Mouse (Mus musculus): ENCODE data around the gene Muc1.

- TF ChIP-seq GABPA (IDR thresholded peaks at IDR 0.05; ENCODE audit: low read depth, low read length) (no peak), POLR2A (IDR thresholded peaks at IDR 0.05; ENCODE audit: control insufficient read depth in 1 of 2, insufficient read depth in 1 of 2, low read depth in 1 of 2, low read length in 2 of 2, poor library complexity in 1 of 2) (no peak), ZC3H11A (IDR thresholded peaks at IDR 0.05; ENCODE audit: low read depth, low read length) (no peak), CTCF (IDR thresholded peaks at IDR 0.05 in 2 of 3, conservative IDR thresholded peaks at IDR 0.05 in 1 of 3; ENCODE audit: control insufficient read depth in 1 of 3, insufficient read depth in 1 of 3, low read depth in 2 of 3, low read length in 3 of 3, poor library complexity in 1 of 3, severe bottlenecking in 1 of 3) (no peak), ETS1 (IDR thresholded peaks at IDR 0.05; ENCODE audit: low read depth, low read length) (no peak)
Measured at GRCm38 (mm10) chr3:89236516-89236915, 7.7 kb downstream of the Muc1 start.
